Mouse (Mus musculus) thymus, postnatal 0 days (tissue): Measurements from ENCODE around the gene Gcc1. TPM values are rescaled to one million over a fixed set of nuclear protein-coding genes. Genes with fewer than 3 reads are reported as not detected.
A peak's percentile ranks its signal among the peaks of the same experiment; 100 is the strongest.

Experiments
- DNase-seq: peaks from one replicate; pipeline ENCODE4 v3.0.0-alpha.2; 2015; ENCODE audit warnings: low spot score
- polyA plus RNA-seq: library from polyadenylated mRNA; unstranded; fragments of >200 nt; fragmentation: Nextera tagmentation; extraction: Ambion mirVana; gene quantifications from 2 replicates; pipeline ENCODE4 v1.2.1, GENCODE M21; 2015

Gcc1 gene
- polyA plus RNA-seq, 1 experiment from 2014 or later: 10.5 TPM

- DNase-seq: no peak
Measured at GRCm38 (mm10) chr6:28422651-28423290, 5.4 kb downstream of the Gcc1 start.

- peak; percentile 94 for DNase-seq
Measured at GRCm38 (mm10) chr6:28421469-28422000, 6.7 kb downstream of the Gcc1 start.

DNA sequence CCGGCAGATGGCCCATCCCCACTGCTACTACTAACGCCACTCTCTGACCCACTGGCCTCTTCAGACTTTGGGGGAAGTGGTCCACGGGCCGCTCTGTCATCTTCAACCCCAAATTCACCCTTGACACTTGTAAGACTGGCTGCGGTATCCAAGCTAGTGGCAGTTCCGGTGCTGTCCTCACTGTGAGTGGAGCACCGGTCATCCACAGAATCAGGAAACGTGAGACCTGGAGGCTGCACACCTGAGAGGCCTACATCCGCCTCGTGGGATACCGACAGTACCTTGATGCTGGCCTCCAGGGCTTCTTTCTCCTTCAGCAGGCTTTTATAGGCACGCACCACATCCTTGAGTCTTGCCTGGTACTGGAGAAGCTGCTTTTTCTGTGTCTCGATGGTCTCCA, 7.3 kb downstream of the Gcc1 start:
- DNase-seq: no peak

GRCm38 (mm10) chr6:28420361-28420760, 7.8 kb downstream of the Gcc1 start:
- no peak for DNase-seq

- DNase-seq: no peak
Measured at GRCm38 (mm10) chr6:28419673-28420072, 8.5 kb downstream of the Gcc1 start.

- no peak for DNase-seq
Measured at GRCm38 (mm10) chr6:28418449-28418848, 9.7 kb downstream of the Gcc1 start.

DNA sequence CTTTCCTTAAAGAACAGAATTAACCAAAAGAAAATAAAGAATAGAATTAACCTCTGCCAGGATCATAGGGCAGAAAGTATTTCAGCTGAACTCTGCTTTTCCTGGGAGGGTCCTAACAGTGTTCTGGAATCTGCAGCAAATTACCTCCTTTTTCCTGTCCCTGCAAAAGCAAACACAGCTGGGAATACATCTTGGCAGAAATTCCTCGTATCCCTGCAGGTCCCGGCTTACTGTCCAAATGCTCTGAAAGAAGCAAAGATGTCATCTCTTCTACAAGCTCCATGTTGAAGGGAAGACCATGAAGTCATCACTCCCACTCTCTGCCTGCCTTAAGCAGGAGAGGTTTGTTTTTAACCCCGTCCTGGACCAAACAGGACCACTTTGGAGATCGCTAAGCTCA, 11.2 kb downstream of the Gcc1 start:
- no peak for DNase-seq

DNA sequence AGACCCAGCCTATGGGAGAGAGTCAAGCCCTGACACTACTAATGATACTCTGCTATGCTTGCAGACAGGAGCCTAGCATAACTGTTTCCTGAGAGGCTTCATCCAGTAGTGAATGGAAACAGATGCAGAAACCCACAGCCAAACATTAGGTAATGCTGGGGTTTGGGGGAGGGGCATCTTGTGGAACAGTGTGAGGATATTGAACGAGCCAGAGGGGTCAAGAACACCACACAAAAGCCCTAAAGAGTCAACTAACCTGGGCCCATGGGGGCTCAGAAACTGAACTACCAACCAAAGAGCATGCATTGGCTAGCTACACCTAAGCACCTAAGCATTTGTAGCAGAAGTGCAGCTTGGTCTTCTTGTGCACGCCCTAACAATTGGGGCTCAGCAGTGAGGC, 17.0 kb downstream of the Gcc1 start:
- DNase-seq: no peak

- no peak for DNase-seq
Measured at GRCm38 (mm10) chr6:28410053-28410452, 18.1 kb downstream of the Gcc1 start.

- DNase-seq: no peak
Measured at GRCm38 (mm10) chr6:28399791-28400190, 28.4 kb downstream of the Gcc1 start.

- DNase-seq: no peak
Measured at GRCm38 (mm10) chr6:28398726-28399125, 29.5 kb downstream of the Gcc1 start.

DNA sequence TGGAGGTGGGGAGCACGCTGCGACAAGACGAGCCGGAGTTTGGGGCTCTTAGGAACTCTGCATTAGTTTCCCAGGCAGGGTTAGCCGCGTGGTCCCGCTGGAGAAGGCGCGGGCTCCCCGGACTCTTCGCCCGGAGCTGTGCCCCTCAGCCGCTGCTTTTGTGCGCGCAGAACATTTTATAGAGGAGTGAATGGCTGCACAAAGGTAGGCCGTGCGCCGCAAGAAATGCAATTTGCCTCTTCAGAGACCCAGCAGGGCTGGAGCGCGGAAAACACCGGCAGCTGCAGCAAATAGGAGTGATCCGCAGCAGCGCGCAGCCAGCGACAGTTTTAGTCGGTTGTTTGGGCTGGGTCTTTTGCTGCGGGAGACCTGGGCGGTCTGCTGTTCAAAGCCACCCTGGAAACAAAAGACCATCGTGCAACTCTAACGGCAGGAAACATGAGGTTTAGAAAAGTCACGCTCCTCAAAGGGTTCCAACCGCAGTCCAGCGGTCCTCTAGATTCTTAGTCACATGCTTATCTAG, 30.4 kb downstream of the Gcc1 start, which contains the start of gene Zfp800:
TSS of gene Zfp800 (minus strand) at position 325 of the 523 bp plus-strand sequence.
- peak; percentile 33 for DNase-seq

- peak; percentile 12 for DNase-seq
Measured at GRCm38 (mm10) chr6:28396853-28397457, 31.2 kb downstream of the Gcc1 start.

GRCm38 (mm10) chr6:28396051-28396852, 31.9 kb downstream of the Gcc1 start:
- DNase-seq: no peak

DNA sequence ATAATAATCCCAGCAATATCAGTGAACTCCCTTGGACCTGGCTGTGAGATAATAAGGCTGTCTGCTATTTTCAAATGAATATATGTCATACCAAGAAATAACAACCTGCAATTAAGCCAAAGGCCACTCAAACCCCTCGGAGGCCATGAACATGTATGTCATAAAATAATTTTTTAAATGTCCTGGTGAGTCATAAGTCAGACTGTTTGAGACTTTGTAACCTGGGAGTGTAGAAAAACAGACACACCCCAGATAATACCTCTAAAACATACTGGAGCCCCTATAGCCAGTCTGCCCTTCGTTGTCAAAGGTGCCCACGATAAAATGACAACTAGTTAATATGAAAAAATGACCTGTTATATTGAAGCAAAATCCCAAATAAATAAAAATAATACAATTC, 39.2 kb downstream of the Gcc1 start:
- no peak for DNase-seq

GRCm38 (mm10) chr6:28385169-28385568, 43.0 kb downstream of the Gcc1 start:
- no peak for DNase-seq

DNA sequence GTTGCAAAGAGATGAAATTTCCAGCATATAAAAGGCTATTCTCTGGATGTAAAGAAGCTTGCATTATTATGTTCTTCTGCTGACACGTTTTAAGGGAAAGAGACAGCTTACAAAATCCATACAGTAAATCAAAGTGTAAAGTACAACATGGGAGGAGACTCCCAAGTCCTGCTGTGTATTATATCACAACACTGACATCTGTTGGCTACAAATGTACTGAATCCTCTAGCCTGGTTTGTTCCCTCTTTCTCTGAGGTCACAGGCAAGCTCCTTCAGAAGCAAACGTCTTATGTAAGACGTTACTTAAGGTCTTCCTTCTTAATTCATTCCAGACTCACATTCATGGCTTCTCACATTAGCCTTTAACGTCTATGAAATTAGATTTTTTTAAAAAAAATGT, 46.2 kb downstream of the Gcc1 start:
- DNase-seq: no peak

DNA sequence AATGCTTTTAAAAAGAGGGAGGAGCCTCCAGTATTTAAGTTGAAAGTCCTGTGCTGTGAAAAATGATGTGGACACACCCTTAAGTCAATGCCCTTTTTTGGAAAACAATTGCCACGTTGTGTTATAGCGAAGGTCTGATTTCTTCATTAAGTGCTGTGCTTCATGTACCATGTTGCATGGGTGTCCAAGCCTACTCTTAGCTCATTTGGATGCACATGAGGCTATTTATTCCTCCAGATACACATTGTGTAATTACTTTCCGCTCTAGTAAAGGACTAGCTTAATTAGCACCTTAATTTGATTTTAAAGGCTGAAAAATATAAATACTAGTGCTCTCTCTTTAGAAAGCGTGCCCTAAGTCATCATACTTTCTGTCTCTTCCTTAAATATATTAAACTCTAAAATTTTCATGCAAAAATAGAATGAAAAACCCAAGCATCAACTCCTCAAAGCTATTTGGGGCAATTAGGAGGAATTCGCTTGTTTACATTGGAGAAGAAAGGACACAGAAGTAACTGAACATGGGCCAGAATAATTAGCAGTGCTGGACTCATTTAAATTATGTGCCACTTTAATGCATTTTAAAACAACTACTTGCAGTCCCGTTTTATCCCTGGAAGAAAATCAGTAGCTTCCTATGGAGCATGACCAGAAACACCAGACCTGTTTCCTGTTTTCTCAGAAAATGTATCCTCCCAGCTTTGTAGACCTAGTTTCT, 58.1 kb downstream of the Gcc1 start:
- no peak for DNase-seq

GRCm38 (mm10) chr6:28367575-28367974, 60.6 kb downstream of the Gcc1 start:
- DNase-seq: no peak
